Mouse (Mus musculus) kidney, postnatal 36 days (tissue): ENCODE measurements at regions not wholly inside any gene's neighbourhood (a gene's known extent, or its start where the extent isn't known, plus 50 kb on each side); places are given as distances from the start of the nearest gene placed in this dataset.

Experiments
- DNase-seq, 2 experiments: peaks; one replicate each; pipeline ENCODE4 v3.0.0; 2021 to 2022; ENCODE audit warnings: mixed read lengths in 2 of 2

- no peak for DNase-seq
Observed at GRCm38 (mm10) chr14:61696290-61696842, 89.1 kb downstream of the Kcnrg start.

GRCm38 (mm10) chr14:61696886-61697554 is 89.8 kb downstream of the Kcnrg start:
- DNase-seq = no peak

- DNase-seq = no peak
Observed at GRCm38 (mm10) chr14:61697704-61698103, 90.4 kb downstream of the Kcnrg start.

GRCm38 (mm10) chr14:61698358-61699055 is 91.2 kb downstream of the Kcnrg start:
- no peak for DNase-seq

- no peak for DNase-seq
Observed at GRCm38 (mm10) chr14:61699638-61700037, 92.4 kb downstream of the Kcnrg start.

- DNase-seq = no peak
Observed at GRCm38 (mm10) chr14:61701131-61701530, 93.9 kb downstream of the Kcnrg start.

GRCm38 (mm10) chr14:61703916-61704315 is 96.7 kb downstream of the Kcnrg start:
- DNase-seq = no peak

GRCm38 (mm10) chr14:61706984-61707383 is 99.7 kb downstream of the Kcnrg start:
- DNase-seq = no peak

GRCm38 (mm10) chr14:61708331-61708730 is 101.1 kb downstream of the Kcnrg start:
- no peak for DNase-seq

GRCm38 (mm10) chr14:61715746-61716145 is 108.5 kb downstream of the Kcnrg start:
- no peak for DNase-seq

GRCm38 (mm10) chr14:61718392-61719124 is 111.3 kb downstream of the Kcnrg start:
- DNase-seq = no peak

- DNase-seq = no peak
Observed at GRCm38 (mm10) chr14:61721302-61721701, 114.0 kb downstream of the Kcnrg start.

- DNase-seq = no peak
Observed at GRCm38 (mm10) chr14:61724942-61725341, 117.7 kb downstream of the Kcnrg start.

GRCm38 (mm10) chr14:61728562-61728961 is 121.3 kb downstream of the Kcnrg start:
- DNase-seq = no peak

GRCm38 (mm10) chr14:61735541-61735940 is 128.3 kb downstream of the Kcnrg start:
- DNase-seq = no peak

GRCm38 (mm10) chr14:61736384-61737322 is 129.4 kb downstream of the Kcnrg start:
- DNase-seq = peak; percentile 37 to 42

- DNase-seq = peak; percentile 63 to 78
Observed at GRCm38 (mm10) chr14:61737504-61738040, 130.3 kb downstream of the Kcnrg start.

GRCm38 (mm10) chr14:61739453-61739852 is 132.2 kb downstream of the Kcnrg start:
- DNase-seq = no peak

- no peak for DNase-seq
Observed at GRCm38 (mm10) chr14:61743855-61744408, 136.7 kb downstream of the Kcnrg start.

- DNase-seq = no peak
Observed at GRCm38 (mm10) chr14:61753421-61753820, 146.2 kb downstream of the Kcnrg start.

- DNase-seq = no peak
Observed at GRCm38 (mm10) chr14:61756651-61757050, 149.4 kb downstream of the Kcnrg start.
